Mouse (Mus musculus) limb, embryonic 14.5 days (tissue): ENCODE data around the gene H2-M10.6. TPM values are rescaled to one million over a fixed set of nuclear protein-coding genes. Genes with fewer than 3 reads are reported as not detected.

ENCODE experiments used
- ATAC-seq: fragments of 200-750 bp; cut with Nextera tagmentation; 2 replicates; pipeline ENCODE4 v1.8.0; 2017; ENCODE audit warnings: low read depth, moderate number of reproducible peaks, moderate TSS enrichment; ENCODE audit not compliant: low FRiP score
- DNase-seq: peaks from one replicate; pipeline ENCODE4 v3.0.0-alpha.2; 2015; ENCODE audit warnings: low spot score
- H3K27ac ChIP-seq: fragments of 300-500 bp; sonication (generic); replicated peaks from 2 replicates; pipeline ENCODE4 v1.5.1; 2014; ENCODE audit warnings: low read depth, mild to moderate bottlenecking, low read length, moderate library complexity, mixed read lengths
- H3K27me3 ChIP-seq: fragments of 300-500 bp; sonication (generic); 2 replicates; pipeline ENCODE4 v1.6.1; 2014; ENCODE audit warnings: low read length, mixed read lengths; ENCODE audit not compliant: control insufficient read depth, insufficient read depth
- H3K36me3 ChIP-seq: fragments of 300-500 bp; sonication (generic); 2 replicates; pipeline ENCODE4 v1.6.1; 2014; ENCODE audit warnings: mild to moderate bottlenecking, low read length, moderate library complexity, mixed read lengths; ENCODE audit not compliant: control insufficient read depth, insufficient read depth
- H3K4me1 ChIP-seq: fragments of 300-500 bp; sonication (generic); 2 replicates; pipeline ENCODE4 v1.6.1; 2014; ENCODE audit warnings: antibody characterized with exemption, low read length, mixed read lengths; ENCODE audit not compliant: control insufficient read depth, insufficient read depth
- H3K4me2 ChIP-seq: fragments of 300-500 bp; sonication (generic); replicated peaks from 2 replicates; pipeline ENCODE4 v1.6.1; 2014; ENCODE audit warnings: low read depth, mild to moderate bottlenecking, low read length, moderate library complexity; ENCODE audit not compliant: severe bottlenecking
- H3K4me3 ChIP-seq: fragments of 300-500 bp; sonication (generic); replicated peaks from 2 replicates; pipeline ENCODE4 v1.5.1; 2014; ENCODE audit warnings: low read length
- H3K9ac ChIP-seq: fragments of 300-500 bp; sonication (generic); 2 replicates; pipeline ENCODE4 v1.6.1; 2014; ENCODE audit warnings: mild to moderate bottlenecking, low read depth, low read length, moderate library complexity; ENCODE audit not compliant: severe bottlenecking
- H3K9me3 ChIP-seq: fragments of 300-500 bp; sonication (generic); 2 replicates; pipeline ENCODE4 v1.6.1; 2016; ENCODE audit warnings: low read length; ENCODE audit not compliant: control insufficient read depth
- POLR2A ChIP-seq: fragments of 200-500 bp; IDR thresholded peaks from 2 replicates; pipeline ENCODE4 v1.8.0; 2012; ENCODE audit warnings: inconsistent platforms, mild to moderate bottlenecking, moderate library complexity, borderline replicate concordance; ENCODE audit not compliant: insufficient read depth, insufficient read length; ENCODE audit errors: extremely low read depth
- WGBS: fragments of 180-500 bp; shearing (Covaris S2); extraction: QIAGEN DNeasy Blood & Tissue Kit; methylation state at CpG from one replicate; pipeline ENCODE4 v1.1.7; 2014; 5-methylcytosine and 5-hydroxymethylcytosine counted together
- polyA plus RNA-seq, 2 experiments: library from polyadenylated mRNA; depleted of rRNA in 1 of 2; stranded (reverse) in 1 of 2; unstranded in 1 of 2; fragments of >200 nt; fragmentation: Nextera tagmentation in 1 of 2; extraction: Ambion mirVana in 1 of 2; gene quantifications; 2 replicates each; pipeline versions ENCODE4 v1.2.1 to v1.2.3; 2012 to 2014

H2-M10.6 gene
- polyA plus RNA-seq, 2 experiments = not detected

DNA sequence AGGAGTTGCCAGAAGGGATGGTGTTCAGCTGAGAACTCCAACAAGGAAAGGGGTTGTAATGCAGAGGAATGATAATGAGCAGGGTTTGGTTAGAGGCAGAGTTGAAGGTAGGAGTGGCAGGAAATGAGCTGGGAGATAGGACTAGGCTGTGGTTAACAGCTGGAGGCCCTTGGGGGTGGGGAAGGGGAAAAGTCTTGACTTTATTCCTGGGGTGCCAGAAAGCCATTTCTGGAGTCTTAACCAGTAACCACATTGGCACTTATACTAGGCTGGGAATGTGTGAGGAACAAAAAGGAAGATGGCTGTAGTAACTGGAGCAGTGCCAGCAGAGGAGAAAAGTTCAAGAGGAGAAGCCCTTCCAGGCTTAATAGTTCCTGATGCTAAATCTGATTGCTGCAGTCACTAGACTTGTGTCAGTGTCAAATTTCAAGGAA is 32.3 kb downstream of the H2-M10.6 start:
- no peak overlapping the region for H3K27ac ChIP-seq
- ATAC-seq = no peak

DNA sequence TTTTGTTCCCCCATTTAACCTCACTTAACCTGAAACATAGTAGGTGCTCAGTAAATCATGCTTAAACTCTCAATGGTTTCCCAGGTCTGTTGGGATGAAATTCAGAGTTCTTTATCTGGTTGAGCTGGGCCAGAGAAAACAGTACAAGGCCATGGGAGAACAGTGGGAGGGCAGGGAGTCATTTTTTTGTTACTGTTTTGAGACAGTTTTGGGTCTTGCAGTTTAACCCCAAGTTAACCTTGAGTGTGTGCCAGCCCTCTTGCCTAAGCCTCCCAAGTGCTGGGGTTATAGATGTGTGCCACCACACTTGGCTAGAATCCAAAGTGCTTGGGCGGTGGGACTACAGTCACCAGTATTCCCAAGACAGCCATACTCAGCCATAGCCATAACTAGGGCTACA is 32.8 kb downstream of the H2-M10.6 start:
- DNase-seq (no peak), ATAC-seq (no peak)
- H3K4me1 ChIP-seq = no peaks in the 10 kb centered on the region; the same call in 1 of the 2 replicates
- no peaks in the 10 kb centered on the region for H3K9me3 ChIP-seq
- no peaks in the 10 kb centered on the region for H3K27me3 ChIP-seq
- no peak overlapping the region for H3K4me2 ChIP-seq
- 67% methylated on average over 1 of the region's 1 CpGs for WGBS
- no peak overlapping the region for H3K27ac ChIP-seq
- H3K4me3 ChIP-seq = no peak overlapping the region
- H3K36me3 ChIP-seq = peaks cover 4% of the 10 kb centered on the region; the same call in 1 of the 2 replicates
- no peak for TF ChIP-seq POLR2A
- H3K9ac ChIP-seq = no peak overlapping the region

More for the DNA sequence above, 32.3 kb downstream of the H2-M10.6 start:
- Histone ChIP-seq H3K4me2 (no peak overlapping the region), H3K4me3 (no peak overlapping the region), H3K9me3 (no peaks in the 10 kb centered on the region), H3K9ac (no peak overlapping the region), H3K4me1 (no peaks in the 10 kb centered on the region; the same call in 1 of the 2 replicates), H3K27me3 (no peaks in the 10 kb centered on the region), H3K36me3 (peaks cover 4% of the 10 kb centered on the region; the same call in 1 of the 2 replicates)
- TF ChIP-seq POLR2A = no peak
- no peak for DNase-seq

DNA sequence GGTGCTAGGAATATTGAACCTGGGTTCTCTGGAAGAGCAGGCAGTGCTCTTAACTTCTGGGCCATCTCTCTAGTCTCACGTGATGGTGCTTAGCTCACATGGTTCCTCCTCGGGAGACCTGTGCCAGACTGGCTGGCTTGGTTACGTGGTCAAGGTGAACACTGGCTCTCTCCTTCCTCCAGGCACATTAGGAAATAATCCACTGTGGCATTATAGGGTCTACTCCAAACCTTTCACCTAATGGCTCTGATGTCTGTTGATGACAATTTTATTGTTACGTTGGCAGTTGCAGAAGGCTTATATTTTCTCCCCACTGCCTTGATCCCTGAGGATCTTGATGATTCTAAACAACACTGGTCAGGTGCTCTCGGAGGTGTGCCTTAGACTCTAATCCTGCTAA is 36.9 kb downstream of the H2-M10.6 start:
- TF ChIP-seq POLR2A = no peak
- H3K9me3 ChIP-seq = no peaks in the 10 kb centered on the region
- H3K4me2 ChIP-seq = no peak overlapping the region
- no peaks in the 10 kb centered on the region for H3K27me3 ChIP-seq
- WGBS = 66% methylated on average over 5 of the region's 5 CpGs
- no peaks in the 10 kb centered on the region; the same call in 1 of the 2 replicates for H3K4me1 ChIP-seq
- ATAC-seq = no peak
- no peak overlapping the region for H3K27ac ChIP-seq
- no peak for DNase-seq
- H3K9ac ChIP-seq = no peak overlapping the region
- peaks cover 36% of the 10 kb centered on the region for H3K36me3 ChIP-seq
- no peak overlapping the region for H3K4me3 ChIP-seq

DNA sequence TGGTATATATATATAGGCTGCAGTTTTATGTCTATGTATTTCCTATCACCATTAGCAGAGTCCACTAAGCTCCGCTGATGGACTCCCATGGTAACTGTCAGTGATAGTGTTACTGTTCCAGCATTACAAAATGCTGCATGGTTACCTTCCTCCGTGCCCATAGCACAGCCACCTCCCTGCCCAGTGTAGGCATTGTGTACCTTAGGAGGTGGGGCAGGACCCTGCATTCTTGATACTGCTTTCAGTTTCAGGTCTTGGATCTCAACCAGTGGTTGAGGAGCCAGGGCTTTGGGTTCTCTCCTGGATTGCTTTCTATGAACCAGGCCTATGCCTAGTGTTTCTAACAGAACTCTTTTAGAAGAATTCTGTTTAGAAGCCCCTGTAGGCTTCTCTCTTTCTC is 38.0 kb downstream of the H2-M10.6 start:
- no peak overlapping the region for H3K27ac ChIP-seq
- TF ChIP-seq POLR2A = no peak
- 86% methylated on average over 2 of the region's 2 CpGs for WGBS
- no peak overlapping the region for H3K4me2 ChIP-seq
- H3K27me3 ChIP-seq = no peaks in the 10 kb centered on the region
- H3K36me3 ChIP-seq = peaks cover 46% of the 10 kb centered on the region
- no peaks in the 10 kb centered on the region for H3K9me3 ChIP-seq
- H3K4me3 ChIP-seq = no peak overlapping the region
- ATAC-seq = no peak
- H3K9ac ChIP-seq = no peak overlapping the region
- DNase-seq = no peak
- no peaks in the 10 kb centered on the region for H3K4me1 ChIP-seq

DNA sequence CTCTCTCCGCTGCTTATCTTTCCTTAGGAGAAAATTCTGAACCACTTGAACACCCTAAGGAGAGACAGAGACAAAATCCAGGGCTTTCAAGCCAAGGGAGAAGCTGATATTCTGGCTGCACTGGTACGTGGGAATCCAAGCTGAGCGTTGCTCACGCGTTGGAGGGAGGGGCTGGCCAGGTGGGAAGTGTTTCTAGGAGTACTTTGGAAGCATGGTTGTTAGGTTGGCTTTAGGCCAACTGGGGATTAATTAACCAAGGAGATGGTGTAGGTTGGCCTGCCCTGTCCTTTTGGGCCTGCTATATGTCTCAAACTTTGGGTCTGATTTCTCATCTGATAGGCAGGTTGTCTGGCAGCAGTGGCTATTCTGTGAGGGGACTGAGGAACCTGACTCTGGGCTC is 39.2 kb downstream of the H2-M10.6 start:
- Histone ChIP-seq H3K27ac (no peak overlapping the region), H3K36me3 (peaks cover 58% of the 10 kb centered on the region), H3K27me3 (no peaks in the 10 kb centered on the region), H3K4me3 (no peak overlapping the region), H3K9ac (no peak overlapping the region), H3K4me2 (no peak overlapping the region), H3K4me1 (no peaks in the 10 kb centered on the region), H3K9me3 (no peaks in the 10 kb centered on the region)
- TF ChIP-seq POLR2A = no peak
- no peak for DNase-seq
- 76% methylated on average over 5 of the region's 5 CpGs for WGBS
- ATAC-seq = no peak

DNA sequence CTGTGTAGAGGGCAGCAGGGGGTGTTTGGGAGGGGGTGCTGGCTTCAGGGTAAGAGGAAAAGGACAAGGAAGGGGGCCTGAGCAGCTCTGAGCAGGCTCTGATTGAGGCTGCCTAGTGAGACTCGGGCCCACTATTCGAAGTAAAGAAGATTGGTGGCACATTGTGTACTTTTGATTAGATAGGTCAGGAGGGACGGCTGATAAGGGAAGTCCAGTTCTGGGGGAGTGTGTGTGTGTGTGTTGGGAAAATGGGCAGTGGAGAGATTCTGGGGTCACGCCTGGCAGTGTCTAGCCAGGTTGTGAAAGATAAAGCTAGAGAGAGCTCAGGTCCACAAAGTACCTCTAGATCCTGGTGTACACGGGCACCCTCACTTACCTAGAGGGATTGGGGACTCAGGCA is 39.7 kb downstream of the H2-M10.6 start:
- no peak overlapping the region for H3K9ac ChIP-seq
- no peaks in the 10 kb centered on the region for H3K9me3 ChIP-seq
- H3K27ac ChIP-seq = no peak overlapping the region
- no peak for TF ChIP-seq POLR2A
- peaks cover 62% of the 10 kb centered on the region for H3K36me3 ChIP-seq
- no peak overlapping the region for H3K4me2 ChIP-seq
- H3K4me3 ChIP-seq = no peak overlapping the region
- DNase-seq (no peak), ATAC-seq (no peak)
- H3K4me1 ChIP-seq = no peaks in the 10 kb centered on the region
- WGBS = 90% methylated on average over 5 of the region's 5 CpGs
- no peaks in the 10 kb centered on the region for H3K27me3 ChIP-seq
